Mouse (Mus musculus) adrenal gland, adult 8-10 months (tissue): ENCODE data around the gene Wdr19. TPM values are rescaled to one million over a fixed set of nuclear protein-coding genes. Genes with fewer than 3 reads are reported as not detected.
"Not testable (repeated sequence)": the region's sequence is repeated elsewhere in the genome, so short reads cannot be mapped to it uniquely, and the experiment has no call there.

ENCODE experiments used
- DNase-seq: peaks from one replicate; pipeline ENCODE4 v3.0.0; 2022
- total RNA-seq, 4 experiments: library from RNA; stranded (reverse); gene quantifications; 2 replicates each; pipeline ENCODE4 v1.2.4; 2022

Wdr19 gene
- total RNA-seq, 4 experiments from 2014 or later: 10.9 to 21.2 (median 13.8) TPM

GRCm38 (mm10) chr5:65194441-65194840, 5.1 kb upstream of the Wdr19 start:
- DNase-seq: no peak

DNA sequence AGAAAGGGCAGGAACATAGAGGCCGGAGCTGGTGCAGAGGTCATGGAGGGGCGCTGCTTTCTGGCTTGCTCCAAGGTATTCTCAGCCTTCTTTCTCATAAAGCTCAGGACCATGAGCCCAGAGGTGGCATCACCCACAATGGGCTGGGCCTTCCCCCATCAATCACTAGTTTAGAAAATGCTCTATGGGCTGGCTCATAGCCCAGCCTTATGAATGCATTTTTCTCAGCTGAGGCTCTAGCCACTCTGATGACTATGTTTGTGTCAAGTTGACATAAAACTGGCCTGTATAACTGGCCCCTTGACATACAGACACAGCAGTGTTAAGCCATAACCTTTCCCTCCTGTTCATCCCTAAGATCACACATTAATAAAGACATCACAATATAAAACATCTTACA, 5.2 kb downstream of the Wdr19 start:
- DNase-seq: no peak

DNA sequence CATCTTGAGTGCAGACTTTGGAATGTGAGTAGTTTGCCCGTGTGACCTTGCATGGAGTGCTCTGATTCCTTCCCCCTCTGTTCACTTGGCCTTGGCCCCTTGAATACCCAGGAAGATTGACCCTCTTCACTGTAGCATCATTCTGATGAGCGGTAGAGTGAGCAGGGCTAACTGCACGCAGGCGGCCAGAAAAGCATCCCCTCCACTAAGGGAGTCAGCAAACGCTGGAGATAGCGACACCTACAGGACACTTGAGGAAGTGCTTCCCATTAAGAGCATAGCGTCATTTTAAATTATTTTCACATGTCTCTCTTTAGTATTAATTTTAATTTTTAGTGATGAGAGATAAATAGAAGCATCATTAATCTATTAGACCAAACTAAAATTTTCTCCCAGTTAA, 13.8 kb downstream of the Wdr19 start:
- no peak for DNase-seq

- DNase-seq: no peak
Observed at GRCm38 (mm10) chr5:65217305-65218269, 18.1 kb downstream of the Wdr19 start.

- DNase-seq: no peak
Observed at GRCm38 (mm10) chr5:65221037-65221436, 21.5 kb downstream of the Wdr19 start.

DNA sequence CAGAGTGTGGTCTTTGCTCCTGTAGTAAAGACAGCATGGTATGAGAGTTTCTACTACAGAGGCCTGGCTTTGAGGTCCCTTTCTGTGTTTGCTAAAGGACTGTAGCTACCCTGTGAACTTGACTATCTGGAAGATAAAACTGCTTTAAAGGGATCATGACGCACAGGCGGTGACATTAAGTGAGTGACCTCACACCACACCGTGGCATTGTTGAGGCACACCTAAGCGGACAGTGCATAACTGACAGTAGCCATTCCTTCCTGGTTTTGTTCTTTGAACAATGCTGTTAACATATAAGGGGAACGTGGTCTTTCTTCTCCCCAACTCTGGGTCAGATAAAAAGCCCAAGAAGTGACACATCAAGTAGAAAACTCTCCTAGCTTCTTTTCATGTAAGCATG, 24.6 kb downstream of the Wdr19 start:
- DNase-seq: no peak

DNA sequence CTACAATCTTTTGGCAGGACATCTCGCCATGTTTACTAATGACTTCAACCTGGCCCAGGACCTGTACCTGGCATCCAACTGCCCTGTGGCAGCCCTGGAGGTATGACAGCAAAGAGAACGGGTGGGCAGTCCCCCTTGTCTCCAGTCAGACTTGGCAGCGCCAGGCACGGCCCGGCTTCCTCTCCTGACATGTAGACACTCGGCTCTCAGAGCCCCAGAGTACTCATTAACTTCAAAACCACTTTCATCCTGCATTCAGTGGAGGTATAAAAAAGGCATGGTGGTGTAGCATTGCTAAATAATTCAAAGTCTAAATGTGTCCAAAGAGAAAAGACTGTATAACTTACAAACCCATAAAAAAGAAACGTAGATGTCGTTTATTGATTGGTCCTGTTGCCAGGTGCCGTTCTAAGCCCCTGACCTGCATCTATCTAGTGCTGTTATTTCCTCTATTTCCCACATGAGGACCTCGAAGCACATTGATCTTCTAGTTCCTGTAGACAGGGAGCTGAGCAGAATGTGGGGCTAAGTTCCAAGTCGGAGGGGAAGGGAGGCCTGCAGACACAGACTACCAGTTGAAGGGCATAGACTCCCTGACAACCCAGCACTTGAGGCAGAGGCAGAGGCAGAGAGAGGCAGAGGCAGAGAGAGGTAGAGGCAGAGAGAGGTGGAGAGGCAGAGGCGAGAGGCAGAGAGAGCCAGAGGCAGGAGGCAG, 31.9 kb downstream of the Wdr19 start:
- no peak for DNase-seq

- DNase-seq: no peak
Observed at GRCm38 (mm10) chr5:65242740-65243139, 43.2 kb downstream of the Wdr19 start.

- DNase-seq: no peak
Observed at GRCm38 (mm10) chr5:65247296-65247695, 47.8 kb downstream of the Wdr19 start.

- DNase-seq: no peak
Observed at GRCm38 (mm10) chr5:65250185-65250855, 50.8 kb downstream of the Wdr19 start.

DNA sequence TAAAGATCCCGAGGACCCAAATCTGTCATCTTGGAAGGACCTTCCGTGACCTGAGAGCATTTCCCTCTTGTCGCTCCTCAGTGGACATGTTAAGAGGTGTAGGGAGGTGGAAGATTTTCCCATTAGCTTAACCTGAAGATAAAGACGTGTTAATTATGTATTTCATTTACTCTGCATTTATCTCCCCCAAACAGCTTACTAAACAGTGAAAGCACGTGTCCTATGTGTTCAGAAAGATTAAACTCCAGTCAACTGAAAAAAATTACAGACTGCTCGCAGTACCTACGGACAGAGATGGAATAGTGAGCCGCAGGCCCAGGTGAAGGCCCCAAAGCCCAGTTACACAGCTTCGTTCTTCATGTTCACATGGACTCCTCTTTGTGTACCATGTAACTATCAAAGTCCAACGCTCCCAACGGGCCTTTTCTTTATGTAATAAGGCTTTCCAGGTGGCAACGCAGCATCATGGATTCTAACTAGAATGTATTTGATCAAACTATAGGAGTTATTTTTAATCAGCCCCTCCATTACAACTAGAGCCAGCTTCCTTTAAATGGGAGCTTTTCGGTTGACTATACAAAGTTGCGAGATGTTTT, 58.5 kb downstream of the Wdr19 start:
- no peak for DNase-seq

- no peak for DNase-seq
Observed at GRCm38 (mm10) chr5:65273966-65274365, 74.5 kb downstream of the Wdr19 start.

DNA sequence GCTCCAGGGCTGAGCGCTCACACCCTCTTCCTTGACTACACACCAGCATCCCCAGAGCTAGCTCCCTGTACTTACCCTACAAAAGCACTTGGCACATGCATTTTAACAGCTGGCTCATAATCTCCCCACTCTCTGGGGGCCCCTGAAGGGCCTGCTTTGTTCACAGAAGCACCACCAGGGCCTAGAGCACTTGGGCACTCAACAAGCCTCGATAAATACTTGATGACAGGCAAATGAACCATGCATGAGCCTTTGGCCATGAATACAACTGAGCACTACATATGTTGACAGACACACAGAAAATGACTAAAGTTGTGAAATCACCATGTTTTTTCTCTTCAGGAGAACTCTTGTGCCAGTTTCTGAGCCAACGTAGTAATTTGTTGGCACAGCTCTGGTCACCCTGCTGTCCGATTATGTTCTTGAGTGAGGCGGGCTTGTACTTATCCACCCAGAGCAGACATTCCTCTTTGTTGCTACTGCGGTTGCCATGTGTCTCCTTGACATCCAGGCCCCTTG, 79.7 kb downstream of the Wdr19 start:
- DNase-seq: no peak

GRCm38 (mm10) chr5:65281216-65281615, 81.7 kb downstream of the Wdr19 start:
- no peak for DNase-seq

- DNase-seq: no peak
Observed at GRCm38 (mm10) chr5:65284171-65284570, 84.7 kb downstream of the Wdr19 start.

DNA sequence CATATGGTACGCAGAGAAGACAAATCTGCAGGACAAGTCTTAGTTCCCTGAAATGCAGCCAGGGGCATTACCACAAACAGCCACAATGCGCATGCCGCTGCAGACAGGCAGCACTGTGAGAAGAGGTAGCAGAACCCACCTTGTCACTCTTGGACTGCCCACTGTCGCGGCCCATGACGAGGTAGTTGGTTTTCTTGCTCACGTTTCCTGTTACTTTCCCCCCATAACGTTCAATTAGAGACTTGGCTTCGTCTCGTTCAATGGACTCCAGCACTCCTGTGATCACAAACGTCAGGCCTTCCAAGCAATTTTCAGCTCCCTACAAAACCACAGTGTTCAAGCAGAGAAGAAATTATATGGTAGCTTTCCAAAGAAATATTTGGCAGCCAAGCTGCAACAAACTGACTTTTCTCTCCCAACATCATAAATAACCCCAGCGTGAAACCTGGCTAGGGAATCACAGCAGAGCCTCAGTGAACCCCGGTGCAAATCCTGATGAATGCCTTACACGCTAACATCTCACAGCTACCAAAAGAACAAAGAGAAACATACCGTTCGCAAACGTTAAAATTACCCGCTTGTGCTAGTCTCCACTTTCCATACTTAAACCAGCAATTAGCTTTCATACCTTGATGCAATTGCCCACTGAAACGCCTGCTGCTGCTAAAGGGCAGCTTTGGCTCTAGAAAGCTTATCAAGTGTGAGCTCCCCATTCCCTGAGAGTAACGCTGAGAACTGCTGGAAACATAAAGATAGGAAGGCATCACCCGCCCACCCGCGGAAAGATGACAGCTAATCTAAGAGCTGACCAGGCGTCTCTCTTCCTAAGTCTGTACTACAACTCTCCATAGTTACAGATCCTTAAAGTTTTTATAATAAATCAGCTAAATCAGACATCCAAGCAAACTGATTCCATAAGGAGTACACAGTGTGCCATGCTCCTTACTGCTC, 88.5 kb downstream of the Wdr19 start:
- no peak for DNase-seq

DNA sequence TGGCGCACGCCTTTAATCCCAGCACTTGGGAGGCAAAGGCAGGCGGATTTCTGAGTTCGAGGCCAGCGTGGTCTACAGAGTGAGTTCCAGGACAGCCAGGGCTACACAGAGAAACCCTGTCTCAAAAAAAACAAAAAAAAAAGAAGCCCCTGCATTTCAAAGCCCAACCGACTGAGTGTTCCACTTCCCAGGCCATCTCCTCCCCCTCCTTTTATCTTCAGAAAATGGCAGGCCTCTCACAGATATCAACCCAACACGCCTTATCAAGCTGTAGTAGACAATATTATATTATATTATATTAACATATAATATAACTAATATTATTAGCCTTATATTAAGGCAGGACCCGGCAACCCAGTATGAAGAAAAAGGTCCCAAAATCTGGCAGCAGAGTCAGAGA, 89.5 kb downstream of the Wdr19 start:
- not testable (repeated sequence) for DNase-seq

DNA sequence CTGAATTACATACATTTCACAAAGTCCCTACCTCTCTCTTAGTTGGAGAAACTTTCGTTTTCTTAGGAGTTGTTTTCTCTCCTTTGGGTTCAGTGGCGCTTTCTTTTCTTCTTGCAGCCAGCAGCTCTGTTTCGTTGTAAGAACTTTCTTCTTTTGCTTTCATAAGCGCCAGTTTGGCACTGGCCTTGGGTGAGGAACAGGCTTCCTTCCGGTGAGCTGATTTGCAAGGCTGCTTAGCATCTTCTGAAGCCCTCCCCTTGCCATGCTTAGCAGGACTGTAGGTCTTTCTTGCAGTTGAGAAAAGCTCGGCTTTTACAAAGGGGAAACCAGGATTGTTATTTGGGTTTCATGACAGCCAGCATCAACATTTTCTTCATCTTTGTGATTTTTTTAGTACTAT, 94.1 kb downstream of the Wdr19 start:
- DNase-seq: no peak

- no peak for DNase-seq
Observed at GRCm38 (mm10) chr5:65294270-65294669, 94.8 kb downstream of the Wdr19 start.

DNA sequence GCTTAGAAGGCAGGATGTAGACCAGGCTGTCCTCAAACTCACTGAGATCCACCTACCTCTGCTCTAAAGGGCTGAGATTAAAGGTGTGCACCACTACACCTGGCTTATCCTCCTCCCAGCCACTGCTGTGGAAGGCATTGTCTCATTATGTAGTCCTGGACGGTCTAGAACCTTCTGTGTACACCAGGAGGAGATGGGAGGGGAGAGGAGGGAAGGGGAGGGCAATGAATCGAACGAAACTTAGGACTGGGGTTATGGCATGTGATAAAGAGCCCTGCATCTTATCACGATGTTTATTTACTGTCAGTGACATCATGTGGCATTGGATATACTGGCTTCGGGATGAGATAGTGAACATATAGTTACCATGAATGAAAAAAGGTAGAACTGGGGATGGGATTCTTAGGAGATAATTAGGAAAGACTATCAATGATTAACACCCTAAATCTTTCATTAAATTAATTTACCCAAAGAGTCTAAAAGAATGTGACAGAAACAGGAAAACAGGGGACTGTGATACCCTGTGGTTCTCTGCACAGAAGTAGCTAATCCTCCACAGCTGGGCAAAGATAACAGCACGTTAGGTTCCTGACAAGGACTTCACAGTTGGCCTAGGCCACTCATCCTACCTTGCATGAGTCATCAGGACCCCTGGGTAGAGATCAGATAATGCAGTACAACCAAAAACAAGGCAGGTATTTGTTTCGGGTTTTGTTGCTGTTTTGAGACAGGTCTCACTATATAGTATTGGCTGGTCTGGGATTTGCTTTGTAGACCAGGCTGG, 98.9 kb downstream of the Wdr19 start:
- no peak for DNase-seq
